Mouse (Mus musculus) splenic B cell, adult 2 months (primary cell): Measurements from ENCODE around the gene Cd69.
A peak's percentile ranks its signal among the peaks of the same experiment; 100 is the strongest.

Experiments used
- DNase-seq: peaks from one replicate; pipeline ENCODE4 v3.0.0-alpha.2; 2011; ENCODE audit warnings: low read depth, low spot score
- H3K27me3 ChIP-seq: 2 replicates; pipeline ENCODE4 v1.6.1; 2012; ENCODE audit warnings: mild to moderate bottlenecking, low read length, moderate library complexity, mixed read lengths; ENCODE audit not compliant: control insufficient read depth, poor library complexity, insufficient read depth, severe bottlenecking
- H3K36me3 ChIP-seq: 2 replicates; pipeline ENCODE4 v1.6.1; 2012; ENCODE audit warnings: mild to moderate bottlenecking, low read length, moderate library complexity, mixed read lengths; ENCODE audit not compliant: control insufficient read depth, poor library complexity, insufficient read depth, severe bottlenecking

The Cd69 gene

DNA sequence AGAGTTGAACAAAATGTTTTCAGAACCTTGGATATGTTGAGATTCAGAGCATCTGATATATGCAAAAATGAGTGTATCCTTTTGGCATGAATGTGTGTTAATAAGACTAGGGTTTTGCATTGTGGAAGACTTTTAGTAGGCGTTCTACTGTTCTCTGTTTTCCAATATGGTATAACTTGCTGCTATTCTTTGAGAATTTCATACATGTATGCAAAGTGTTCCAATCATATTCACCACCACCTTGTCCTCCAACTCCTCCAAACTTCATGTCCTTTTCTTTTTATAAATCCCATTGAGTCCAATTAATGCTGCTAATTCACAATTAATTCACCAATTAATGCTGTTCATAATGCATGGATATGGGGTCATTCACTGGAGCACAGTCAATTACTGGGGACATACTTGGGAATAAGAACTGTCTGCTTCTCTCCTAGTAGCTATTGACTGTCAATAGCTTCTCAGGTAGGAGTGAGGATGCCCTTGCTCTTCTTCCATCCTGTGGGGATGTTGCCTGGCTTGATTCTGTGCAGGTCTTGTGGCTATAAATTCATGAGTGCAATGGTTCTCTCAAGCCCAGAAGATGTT, 8.7 kb downstream of the Cd69 start:
- peak; percentile 38 for DNase-seq
- Histone ChIP-seq H3K36me3 (peaks cover 17% of the 10 kb centered on the region; the same call in 1 of the 2 replicates), H3K27me3 (no peaks in the 10 kb centered on the region)

DNA sequence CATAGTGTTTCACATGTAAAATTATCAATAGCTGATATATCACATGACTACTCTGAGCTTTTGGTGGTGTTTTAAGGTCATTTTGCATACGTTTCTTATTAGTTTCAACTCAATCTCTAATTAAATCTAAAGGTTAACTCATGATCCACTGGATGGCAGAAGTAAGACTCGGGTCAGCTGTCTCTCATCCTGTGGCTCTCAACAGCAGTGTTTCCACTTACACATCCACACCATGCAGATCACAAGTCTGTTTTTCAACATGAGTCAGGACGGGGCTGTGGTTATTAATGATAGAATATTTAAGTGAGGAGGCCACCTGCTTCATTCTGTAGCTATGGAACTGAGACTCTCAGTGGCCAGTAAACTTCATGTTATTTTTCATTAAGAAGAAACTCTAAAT, 9.4 kb downstream of the Cd69 start:
- Histone ChIP-seq H3K27me3 (no peaks in the 10 kb centered on the region), H3K36me3 (peaks cover 17% of the 10 kb centered on the region; the same call in 1 of the 2 replicates)
- DNase-seq = peak; percentile 49

- no peak for DNase-seq
- H3K27me3 ChIP-seq = no peaks in the 10 kb centered on the region
- H3K36me3 ChIP-seq = no peaks in the 10 kb centered on the region
Observed at GRCm38 (mm10) chr6:129260940-129261339, 14.3 kb downstream of the Cd69 start.

DNA sequence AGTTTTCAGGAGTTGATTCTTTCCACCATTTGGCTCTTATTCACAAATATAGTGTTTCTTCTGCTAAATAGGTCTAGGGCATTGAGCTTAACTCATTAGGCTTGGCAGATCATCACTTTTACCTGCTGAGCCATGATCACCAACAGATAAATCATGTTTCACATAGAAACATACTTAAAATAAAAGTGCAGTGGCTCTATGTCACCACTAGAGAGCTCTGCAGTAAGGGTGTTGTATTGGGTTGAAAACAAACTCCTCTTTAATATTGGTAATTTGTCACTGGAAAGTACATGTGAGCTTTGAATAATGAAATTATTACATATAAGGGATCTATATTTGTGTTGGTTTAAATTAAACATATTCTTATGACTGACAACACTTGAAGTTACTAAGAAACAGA, 15.2 kb downstream of the Cd69 start:
- Histone ChIP-seq H3K36me3 (no peaks in the 10 kb centered on the region), H3K27me3 (no peaks in the 10 kb centered on the region)
- DNase-seq = peak; percentile 70

DNA sequence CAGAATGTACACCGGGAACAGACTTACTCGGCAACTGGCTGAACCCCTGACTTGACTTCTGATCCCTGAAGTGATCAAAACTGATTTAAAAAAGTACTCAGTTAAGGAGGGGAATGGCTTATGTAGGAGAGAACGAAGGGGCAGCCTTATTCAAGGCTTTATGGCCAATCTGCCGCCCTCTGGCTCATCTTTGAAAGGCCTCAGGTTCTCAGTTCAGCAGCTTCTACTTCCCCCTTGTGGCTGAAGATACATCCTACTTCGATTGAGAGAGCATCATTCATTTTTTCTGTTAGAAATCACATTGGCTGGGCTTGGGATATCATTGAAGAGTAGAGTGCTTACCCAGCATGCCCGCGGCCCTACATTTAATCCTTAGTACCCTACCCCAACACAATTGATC, 19.2 kb downstream of the Cd69 start:
- DNase-seq = peak; percentile 85
- H3K27me3 ChIP-seq = no peaks in the 10 kb centered on the region
- H3K36me3 ChIP-seq = no peaks in the 10 kb centered on the region

DNA sequence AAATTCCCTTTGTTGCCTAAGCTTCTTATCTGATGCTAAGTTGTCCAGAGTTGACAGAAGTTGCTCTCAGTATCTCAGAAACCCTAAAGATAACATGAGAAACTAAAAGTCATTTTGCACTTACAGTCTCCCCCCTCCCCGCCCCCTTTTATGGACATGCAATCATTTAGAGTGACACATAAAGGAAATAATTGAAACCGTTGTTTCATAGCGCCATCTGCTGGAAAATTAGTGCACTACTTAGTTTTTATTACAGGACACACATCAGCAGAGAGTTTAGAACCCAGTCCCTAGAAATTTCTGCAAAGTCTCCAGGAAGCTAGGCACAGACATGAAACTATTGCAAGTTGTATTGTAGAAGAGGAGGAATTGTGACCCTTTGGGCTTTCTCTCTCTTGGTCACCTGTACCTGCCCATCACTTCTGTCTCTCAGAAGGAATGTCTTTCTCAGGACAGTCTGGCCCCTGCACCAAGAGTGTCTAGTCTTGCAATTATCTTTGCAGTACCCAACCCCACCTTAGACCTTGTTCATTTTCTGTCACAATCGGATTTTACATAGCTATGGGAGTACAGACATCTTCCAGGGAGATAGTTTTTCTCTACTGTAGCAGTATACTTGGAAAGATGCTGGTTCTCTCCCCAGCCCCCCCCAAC, 20.2 kb downstream of the Cd69 start:
- peak; percentile 87 for DNase-seq
- Histone ChIP-seq H3K36me3 (no peaks in the 10 kb centered on the region), H3K27me3 (no peaks in the 10 kb centered on the region)

DNA sequence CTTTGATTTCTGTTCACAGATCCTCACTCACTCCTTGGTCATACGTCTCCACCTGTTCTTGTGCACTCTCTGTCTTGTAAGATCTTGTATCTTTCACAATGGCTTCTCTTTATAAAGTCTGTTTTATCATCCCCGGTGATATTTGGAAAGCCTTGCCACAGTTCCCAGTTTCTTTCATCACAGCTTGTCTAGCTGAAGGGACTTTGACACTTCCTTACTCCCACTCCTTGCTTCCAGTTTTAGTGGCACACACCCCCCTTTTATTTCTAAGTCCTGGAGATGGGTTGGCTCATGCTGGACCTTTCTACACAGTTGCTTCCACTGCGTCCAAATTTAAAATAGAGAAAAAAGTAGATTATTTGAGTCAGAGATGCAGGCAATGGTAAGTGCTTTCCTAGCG, 20.9 kb downstream of the Cd69 start:
- DNase-seq = no peak
- no peaks in the 10 kb centered on the region for H3K27me3 ChIP-seq
- H3K36me3 ChIP-seq = no peaks in the 10 kb centered on the region

DNA sequence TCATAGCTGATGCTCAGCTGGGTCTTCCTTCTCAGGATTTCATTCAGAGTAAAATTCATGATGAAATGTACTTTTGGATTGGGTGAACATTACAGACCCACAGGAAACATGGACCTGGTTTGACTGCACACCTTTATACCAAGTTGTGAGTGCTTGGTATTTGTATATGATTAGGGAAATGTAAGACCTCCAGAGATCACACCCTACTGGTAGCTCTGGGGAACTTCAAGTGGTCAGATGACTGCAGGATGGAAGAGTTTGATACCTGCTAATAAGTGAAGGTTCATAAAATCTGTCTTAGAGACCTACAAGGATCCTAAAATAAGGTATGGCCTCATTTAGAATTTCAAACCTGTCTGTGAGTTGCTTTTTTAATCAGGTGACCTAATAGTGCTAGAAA, 27.0 kb downstream of the Cd69 start:
- H3K36me3 ChIP-seq = no peaks in the 10 kb centered on the region
- no peaks in the 10 kb centered on the region for H3K27me3 ChIP-seq
- peak; percentile 78 for DNase-seq

DNA sequence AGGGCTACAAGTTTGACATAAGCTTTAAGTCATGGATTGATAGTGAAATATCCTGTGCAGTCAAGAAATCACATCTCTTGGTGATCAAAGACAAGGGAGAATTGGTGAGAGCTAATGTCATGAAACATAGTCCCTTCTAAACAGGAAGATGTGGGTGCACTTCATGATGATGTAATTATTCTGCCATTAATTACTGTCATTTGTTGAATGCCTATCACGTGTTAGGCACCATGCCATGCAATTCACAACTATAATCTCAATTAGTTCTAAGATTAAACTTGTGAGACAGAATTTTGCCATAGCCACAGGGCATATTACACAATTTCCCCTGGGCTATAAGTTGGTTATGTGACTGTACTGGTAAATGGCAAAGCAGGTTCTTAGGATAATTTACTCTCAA, 28.2 kb downstream of the Cd69 start:
- Histone ChIP-seq H3K27me3 (no peaks in the 10 kb centered on the region), H3K36me3 (no peaks in the 10 kb centered on the region)
- no peak for DNase-seq

DNA sequence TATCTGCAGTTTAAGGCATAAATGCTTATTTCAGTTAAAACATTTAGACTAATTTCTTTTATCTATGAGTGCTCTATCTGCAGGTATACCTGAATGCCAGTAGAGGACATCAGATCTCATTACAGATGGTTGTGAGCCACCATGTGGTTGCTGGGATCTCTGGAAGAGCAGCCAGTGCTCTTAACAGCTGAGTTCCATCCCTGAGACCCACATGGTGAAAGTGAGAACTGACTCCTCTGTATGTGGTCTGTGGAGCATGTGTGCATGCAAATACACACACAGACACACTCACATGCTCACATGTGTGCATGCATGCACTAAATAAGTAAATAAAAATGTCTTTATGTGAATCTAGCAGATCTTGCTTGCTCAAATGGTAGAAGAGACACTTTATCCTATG, 29.4 kb downstream of the Cd69 start:
- Histone ChIP-seq H3K27me3 (no peaks in the 10 kb centered on the region), H3K36me3 (no peaks in the 10 kb centered on the region)
- peak; percentile 65 for DNase-seq

DNA sequence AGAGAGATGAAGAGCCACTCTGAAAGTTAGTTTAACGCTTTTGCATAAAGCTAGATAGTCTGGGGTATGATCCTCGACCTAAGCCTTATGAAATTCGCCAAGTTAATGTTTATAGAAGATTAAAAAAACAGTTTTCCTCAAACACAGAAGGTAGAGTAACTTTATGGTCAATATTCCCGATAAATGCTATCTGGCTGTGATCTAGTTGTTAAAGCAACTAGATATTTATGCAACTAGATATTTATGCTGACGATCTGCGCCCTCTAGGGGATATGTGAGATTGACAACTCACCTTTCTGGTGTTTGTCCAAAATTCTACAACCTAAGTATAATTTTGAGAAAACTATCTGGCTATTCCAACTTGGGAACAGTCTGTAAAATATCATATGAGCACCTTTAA, 33.3 kb downstream of the Cd69 start:
- H3K27me3 ChIP-seq = no peaks in the 10 kb centered on the region
- peak; percentile 67 for DNase-seq
- H3K36me3 ChIP-seq = no peaks in the 10 kb centered on the region

- DNase-seq = no peak
- no peaks in the 10 kb centered on the region for H3K36me3 ChIP-seq
Observed at GRCm38 (mm10) chr6:129241471-129241870, 33.8 kb downstream of the Cd69 start.

GRCm38 (mm10) chr6:129239564-129240248, 35.5 kb downstream of the Cd69 start:
- no peaks in the 10 kb centered on the region for H3K27me3 ChIP-seq
- no peak for DNase-seq
- H3K36me3 ChIP-seq = no peaks in the 10 kb centered on the region

More at GRCm38 (mm10) chr6:129241471-129241870, 33.8 kb downstream of the Cd69 start:
- no peaks in the 10 kb centered on the region for H3K27me3 ChIP-seq

GRCm38 (mm10) chr6:129238275-129239038, 36.8 kb downstream of the Cd69 start:
- peak; percentile 66 for DNase-seq
- Histone ChIP-seq H3K27me3 (no peaks in the 10 kb centered on the region), H3K36me3 (no peaks in the 10 kb centered on the region; the same call in 1 of the 2 replicates)
